Mouse (Mus musculus): Measurements from ENCODE around the gene Tgm2. TPM values are rescaled to one million over a fixed set of nuclear protein-coding genes. Genes with fewer than 3 reads are reported as not detected.

The Tgm2 gene
- total RNA-seq, 1 experiment, result 25.0 TPM

- TF ChIP-seq HCFC1 (IDR thresholded peaks at IDR 0.05; ENCODE audit: borderline replicate concordance, insufficient read depth, low read length) (no peak), ZC3H11A (IDR thresholded peaks at IDR 0.05; ENCODE audit: borderline replicate concordance, low read depth, low read length) (no peak), MAFK (IDR thresholded peaks at IDR 0.05; ENCODE audit: insufficient read depth, low read depth, low read length) (no peak), ZNF384 (IDR thresholded peaks at IDR 0.05; ENCODE audit: low read depth, low read length) (no peak), CHD2 (IDR thresholded peaks at IDR 0.05; ENCODE audit: low read depth, low read length) (no peak)
These were observed 9.4 kb upstream of the Tgm2 start for GRCm38 (mm10) chr2:158155615-158156014.

GRCm38 (mm10) chr2:158155101-158155500 lies 8.9 kb upstream of the Tgm2 start:
- peaks cover 2 to 6% of the 10 kb centered on the region in 2 experiments; a peak in 2 of 4 replicates for H3K4me1 ChIP-seq (ENCODE audit: control insufficient read depth in 2 of 2, insufficient read depth in 2 of 2, low read length in 2 of 2, poor library complexity in 1 of 2)
- in situ Hi-C loops (cut with MboI; ENCODE audit: low sequenced_read_pairs in 2 of 2, unreplicated experiment in 2 of 2), result no loop called here

More at GRCm38 (mm10) chr2:158155615-158156014, 9.4 kb upstream of the Tgm2 start:
- Histone ChIP-seq H3K4me1 (ENCODE audit: control insufficient read depth in 2 of 2, insufficient read depth in 2 of 2, low read length in 2 of 2, poor library complexity in 1 of 2) (peaks cover 2 to 6% of the 10 kb centered on the region in 2 experiments; a peak in 2 of 4 replicates), H3K27ac (ENCODE audit: insufficient read depth, low read depth, low read length, poor library complexity, severe bottlenecking) (no peak overlapping the region), H3K36me3 (ENCODE audit: control insufficient read depth, insufficient read depth, low read length, poor library complexity, severe bottlenecking) (no peaks in the 10 kb centered on the region), H3K4me3 (ENCODE audit: insufficient read depth in 1 of 2, low read depth in 1 of 2, low read length in 2 of 2, poor library complexity in 1 of 2, severe bottlenecking in 1 of 2) (no peak overlapping the region), H3K9ac (ENCODE audit: insufficient read depth, low read depth, low read length, poor library complexity, severe bottlenecking) (no peak overlapping the region), H3K9me3 (ENCODE audit: control insufficient read depth, insufficient read depth, low read depth, low read length) (no peaks in the 10 kb centered on the region)
- in situ Hi-C loops (cut with MboI; ENCODE audit: low sequenced_read_pairs in 2 of 2, unreplicated experiment in 2 of 2), result no loop called here
- DNase-seq (ENCODE audit: low read depth, low spot score), result no peak

GRCm38 (mm10) chr2:158154641-158155040 lies 8.4 kb upstream of the Tgm2 start:
- H3K27ac ChIP-seq (ENCODE audit: insufficient read depth, low read depth, low read length, poor library complexity, severe bottlenecking), result peak overlapping the region; percentile 94
- no peak overlapping the region; the same call in 1 of the 2 replicates for H3K9ac ChIP-seq (ENCODE audit: insufficient read depth, low read depth, low read length, poor library complexity, severe bottlenecking)
- no peaks in the 10 kb centered on the region for H3K9me3 ChIP-seq (ENCODE audit: control insufficient read depth, insufficient read depth, low read depth, low read length)
- H3K36me3 ChIP-seq (ENCODE audit: control insufficient read depth, insufficient read depth, low read length, poor library complexity, severe bottlenecking), result no peaks in the 10 kb centered on the region
- H3K4me1 ChIP-seq (ENCODE audit: control insufficient read depth in 2 of 2, insufficient read depth in 2 of 2, low read length in 2 of 2, poor library complexity in 1 of 2), result peaks cover 0 to 6% of the 10 kb centered on the region in 2 experiments; a peak in 2 of 4 replicates
- no peak overlapping the region for H3K4me3 ChIP-seq (ENCODE audit: insufficient read depth in 1 of 2, low read depth in 1 of 2, low read length in 2 of 2, poor library complexity in 1 of 2, severe bottlenecking in 1 of 2)
- peak; percentile 74 for DNase-seq (ENCODE audit: low read depth, low spot score)
- no peak for TF ChIP-seq ZC3H11A (IDR thresholded peaks at IDR 0.05; ENCODE audit: borderline replicate concordance, low read depth, low read length)
- no peak for TF ChIP-seq HCFC1 (IDR thresholded peaks at IDR 0.05; ENCODE audit: borderline replicate concordance, insufficient read depth, low read length)
- TF ChIP-seq ZNF384 (IDR thresholded peaks at IDR 0.05; ENCODE audit: low read depth, low read length), result no peak
- in situ Hi-C loops (cut with MboI; ENCODE audit: low sequenced_read_pairs in 2 of 2, unreplicated experiment in 2 of 2), result no loop called here

More at GRCm38 (mm10) chr2:158155101-158155500, 8.9 kb upstream of the Tgm2 start:
- Histone ChIP-seq H3K27ac (ENCODE audit: insufficient read depth, low read depth, low read length, poor library complexity, severe bottlenecking) (peak overlapping the region; percentile 94; the same call in 1 of the 2 replicates), H3K9me3 (ENCODE audit: control insufficient read depth, insufficient read depth, low read depth, low read length) (no peaks in the 10 kb centered on the region), H3K4me3 (ENCODE audit: insufficient read depth in 1 of 2, low read depth in 1 of 2, low read length in 2 of 2, poor library complexity in 1 of 2, severe bottlenecking in 1 of 2) (no peak overlapping the region), H3K9ac (ENCODE audit: insufficient read depth, low read depth, low read length, poor library complexity, severe bottlenecking) (no peak overlapping the region), H3K36me3 (ENCODE audit: control insufficient read depth, insufficient read depth, low read length, poor library complexity, severe bottlenecking) (no peaks in the 10 kb centered on the region)
- TF ChIP-seq ZNF384 (IDR thresholded peaks at IDR 0.05; ENCODE audit: low read depth, low read length) (no peak), CHD2 (IDR thresholded peaks at IDR 0.05; ENCODE audit: low read depth, low read length) (peak; percentile 89)
- peak; percentile 54 for DNase-seq (ENCODE audit: low read depth, low spot score)

GRCm38 (mm10) chr2:158153728-158154343 lies 7.6 kb upstream of the Tgm2 start:
- peak; percentile 67 for DNase-seq (ENCODE audit: low read depth, low spot score)
- TF ChIP-seq MAFK (IDR thresholded peaks at IDR 0.05; ENCODE audit: insufficient read depth, low read depth, low read length), result no peak
- TF ChIP-seq HCFC1 (IDR thresholded peaks at IDR 0.05; ENCODE audit: borderline replicate concordance, insufficient read depth, low read length), result no peak
- no peak for TF ChIP-seq ZC3H11A (IDR thresholded peaks at IDR 0.05; ENCODE audit: borderline replicate concordance, low read depth, low read length)
- peak; percentile 96 for TF ChIP-seq ZNF384 (IDR thresholded peaks at IDR 0.05; ENCODE audit: low read depth, low read length)
- no peaks in the 10 kb centered on the region for H3K9me3 ChIP-seq (ENCODE audit: control insufficient read depth, insufficient read depth, low read depth, low read length)
- no peaks in the 10 kb centered on the region for H3K36me3 ChIP-seq (ENCODE audit: control insufficient read depth, insufficient read depth, low read length, poor library complexity, severe bottlenecking)
- H3K9ac ChIP-seq (ENCODE audit: insufficient read depth, low read depth, low read length, poor library complexity, severe bottlenecking), result peak overlapping the region; percentile 47; the same call in 1 of the 2 replicates
- H3K4me3 ChIP-seq (ENCODE audit: insufficient read depth in 1 of 2, low read depth in 1 of 2, low read length in 2 of 2, poor library complexity in 1 of 2, severe bottlenecking in 1 of 2), result peak overlapping the region; percentile 29 to 37
- in situ Hi-C loops (cut with MboI; ENCODE audit: low sequenced_read_pairs in 2 of 2, unreplicated experiment in 2 of 2), result no loop called here
- H3K27ac ChIP-seq (ENCODE audit: insufficient read depth, low read depth, low read length, poor library complexity, severe bottlenecking), result peak overlapping the region; percentile 94
- peaks cover 0 to 6% of the 10 kb centered on the region in 2 experiments; a peak in 2 of 4 replicates for H3K4me1 ChIP-seq (ENCODE audit: control insufficient read depth in 2 of 2, insufficient read depth in 2 of 2, low read length in 2 of 2, poor library complexity in 1 of 2)
